Mouse (Mus musculus): Measurements from ENCODE around the gene Ctrb1.

DNA sequence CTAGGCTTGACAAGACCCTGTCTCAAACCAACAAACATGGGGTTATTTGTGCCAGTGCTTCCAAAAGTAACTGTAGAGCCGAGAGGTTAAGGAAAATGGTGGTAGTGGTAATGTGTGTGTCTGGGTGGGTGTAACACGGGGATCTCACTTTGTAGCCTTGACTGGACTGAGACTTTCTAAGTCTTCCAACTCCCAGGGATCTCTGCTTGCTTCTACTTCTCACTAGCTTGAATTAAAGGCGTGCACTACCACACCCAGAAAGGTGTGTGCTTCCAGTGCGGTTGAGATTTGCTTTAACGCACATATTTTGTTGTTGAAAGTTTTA is 47.9 kb downstream of the Ctrb1 start:
- no peak for TF ChIP-seq POLR2A (IDR thresholded peaks at IDR 0.05; ENCODE audit: borderline replicate concordance, extremely low read depth, low read depth, low read length)
- no peak for TF ChIP-seq CTCF (IDR thresholded peaks at IDR 0.05; ENCODE audit: insufficient read depth, low read length)
